Mouse (Mus musculus) yolk sac, embryonic 10.5 days (tissue): Measurements from ENCODE around the gene Gm21518.
"Not testable (repeated sequence)": the region's sequence is repeated elsewhere in the genome, so short reads cannot be mapped to it uniquely, and the experiment has no call there.

ENCODE experiments used
- DNase-seq: peaks from one replicate; pipeline ENCODE4 v3.0.0-alpha.2; 2017; ENCODE audit warnings: low spot score

The Gm21518 gene

DNA sequence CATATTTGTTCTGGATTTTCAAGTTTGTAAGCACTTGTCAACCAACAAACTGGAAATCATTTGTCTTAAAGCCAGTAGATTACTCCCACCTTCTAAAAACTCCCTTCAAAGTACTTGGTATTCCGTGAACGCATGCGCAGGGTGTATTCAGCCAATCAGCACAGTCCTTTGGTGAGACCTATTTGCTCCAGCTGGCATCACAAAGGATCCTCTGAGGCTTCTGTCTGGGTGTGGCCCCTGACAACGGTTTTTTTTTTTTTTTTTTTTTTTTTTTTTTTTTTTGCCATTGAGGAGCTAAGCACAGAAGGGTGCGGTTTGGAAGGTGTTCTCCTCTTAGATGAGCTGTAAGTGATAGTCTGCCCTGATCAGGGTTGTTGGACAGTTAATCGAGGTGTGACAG, at the start of gene Gm21518:
Gene Gm21518, plus strand, starts transcription at position 301 of the 400 bp plus-strand sequence.
- DNase-seq = not testable (repeated sequence)
